Mouse (Mus musculus) brown adipose tissue, adult 24 weeks (tissue): ENCODE data around the gene Hs3st6. TPM values are rescaled to one million over a fixed set of nuclear protein-coding genes. Genes with fewer than 3 reads are reported as not detected.

Experiments used
- H3K27ac ChIP-seq: fragments of 200-500 bp; replicated peaks from 2 replicates; pipeline ENCODE4 v1.5.1; 2012; ENCODE audit warnings: low read depth, mild to moderate bottlenecking, low read length
- H3K4me1 ChIP-seq: fragments of 200-500 bp; 2 replicates; pipeline ENCODE4 v1.6.1; 2012; ENCODE audit warnings: low read length, mixed read lengths; ENCODE audit not compliant: control insufficient read depth, insufficient read depth, insufficient read length
- H3K4me3 ChIP-seq: fragments of 200-500 bp; 2 replicates; pipeline ENCODE4 v1.5.1; 2012; ENCODE audit warnings: low read depth, mild to moderate bottlenecking, low read length, moderate library complexity; ENCODE audit not compliant: insufficient read depth
- polyA plus RNA-seq: library from polyadenylated mRNA; stranded (reverse); fragments of >200 nt; gene quantifications from 2 replicates; pipeline ENCODE4 v1.2.4, GENCODE M21; 2012; ENCODE audit not compliant: missing spikeins, insufficient read depth, insufficient read length

The Hs3st6 gene
- polyA plus RNA-seq, 1 experiment: not detected

DNA sequence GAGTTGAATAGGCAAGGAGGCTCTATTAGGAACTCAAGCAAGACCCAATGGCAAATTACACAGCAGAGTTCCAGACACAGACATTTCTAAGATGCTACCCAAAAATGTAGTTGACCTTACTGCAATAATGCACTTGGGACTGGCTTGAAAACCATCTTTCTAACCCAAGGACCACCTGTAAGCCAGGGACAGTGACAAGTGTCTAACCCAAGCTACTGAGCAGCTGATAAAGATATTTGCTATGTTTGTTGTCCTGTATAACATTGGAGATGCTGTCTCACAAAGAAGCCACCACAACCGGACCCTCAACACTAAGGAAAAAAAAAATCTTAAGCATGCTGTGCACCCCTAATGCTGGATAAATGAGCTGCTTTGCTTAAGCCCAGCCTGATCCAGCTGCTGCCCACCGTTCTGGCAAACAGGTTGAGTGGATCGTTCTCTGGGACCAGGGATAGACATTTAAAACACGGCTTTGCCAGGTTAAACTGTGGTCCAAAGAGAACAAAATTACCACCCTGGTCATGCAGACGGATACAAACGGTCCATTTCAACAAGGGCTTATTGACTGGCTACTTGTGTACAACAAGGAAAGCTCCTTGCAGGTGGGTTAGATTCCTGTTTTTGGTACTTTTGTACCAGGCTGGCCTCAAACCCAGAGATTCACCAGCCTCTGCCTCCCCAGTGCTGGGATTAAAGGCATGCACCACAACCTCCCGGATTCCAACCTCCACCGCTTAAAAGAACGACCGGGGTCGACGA lies 29.5 kb upstream of the Hs3st6 start:
- H3K4me3 ChIP-seq: peak overlapping the region; percentile 87
- peak overlapping the region; percentile 96 for H3K27ac ChIP-seq
- H3K4me1 ChIP-seq: 0 out of 2 replicates have a peak, but pooled peaks cover 2% of the 10 kb centered on the region

DNA sequence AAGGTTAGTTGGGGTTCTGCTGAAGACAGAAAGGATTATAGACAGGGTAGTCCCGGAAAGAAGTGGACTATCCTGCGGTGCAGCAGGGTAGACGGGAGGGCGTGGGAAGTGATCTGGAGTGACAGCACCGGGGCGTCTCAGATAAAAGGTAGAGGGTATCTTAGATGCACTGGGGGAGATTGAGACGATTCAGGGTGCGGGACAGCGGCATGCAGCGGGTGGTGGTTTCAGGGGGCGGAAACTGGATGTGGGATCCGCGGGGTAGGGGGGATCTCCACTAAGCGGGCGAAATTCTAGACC lies 29.0 kb upstream of the Hs3st6 start:
- Histone ChIP-seq H3K4me1 (no peaks in the 10 kb centered on the region), H3K4me3 (peak overlapping the region; percentile 87), H3K27ac (peak overlapping the region; percentile 96)

DNA sequence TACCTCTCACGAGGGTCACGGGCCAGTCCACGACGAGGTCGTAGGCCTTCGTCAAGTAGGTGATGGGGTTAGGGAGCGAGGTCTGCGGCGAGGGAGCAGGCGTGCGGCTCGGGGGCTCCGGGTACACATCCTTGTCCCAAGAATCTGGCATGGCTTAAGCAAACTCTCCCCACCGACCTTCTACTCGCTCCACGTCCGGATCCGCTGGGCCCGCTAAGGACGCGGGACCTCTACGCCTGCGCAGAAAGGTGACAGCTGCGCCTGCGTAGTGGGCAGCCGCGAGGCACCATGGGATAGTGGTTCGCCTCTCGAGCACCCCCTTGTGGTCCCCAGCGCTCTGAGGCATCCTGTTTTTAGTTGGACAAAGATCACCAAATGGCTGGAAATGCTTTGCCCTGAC lies 28.6 kb upstream of the Hs3st6 start, which contains the start of gene Ndufb10:
Gene Ndufb10 (minus strand): TSS at position 295 of the 400 bp plus-strand sequence.
- peak within 1 kb of the TSS; percentile 96 for H3K27ac ChIP-seq
- H3K4me3 ChIP-seq: peak within 1 kb of the TSS; percentile 87
- H3K4me1 ChIP-seq: no peaks in the 10 kb centered on the region

DNA sequence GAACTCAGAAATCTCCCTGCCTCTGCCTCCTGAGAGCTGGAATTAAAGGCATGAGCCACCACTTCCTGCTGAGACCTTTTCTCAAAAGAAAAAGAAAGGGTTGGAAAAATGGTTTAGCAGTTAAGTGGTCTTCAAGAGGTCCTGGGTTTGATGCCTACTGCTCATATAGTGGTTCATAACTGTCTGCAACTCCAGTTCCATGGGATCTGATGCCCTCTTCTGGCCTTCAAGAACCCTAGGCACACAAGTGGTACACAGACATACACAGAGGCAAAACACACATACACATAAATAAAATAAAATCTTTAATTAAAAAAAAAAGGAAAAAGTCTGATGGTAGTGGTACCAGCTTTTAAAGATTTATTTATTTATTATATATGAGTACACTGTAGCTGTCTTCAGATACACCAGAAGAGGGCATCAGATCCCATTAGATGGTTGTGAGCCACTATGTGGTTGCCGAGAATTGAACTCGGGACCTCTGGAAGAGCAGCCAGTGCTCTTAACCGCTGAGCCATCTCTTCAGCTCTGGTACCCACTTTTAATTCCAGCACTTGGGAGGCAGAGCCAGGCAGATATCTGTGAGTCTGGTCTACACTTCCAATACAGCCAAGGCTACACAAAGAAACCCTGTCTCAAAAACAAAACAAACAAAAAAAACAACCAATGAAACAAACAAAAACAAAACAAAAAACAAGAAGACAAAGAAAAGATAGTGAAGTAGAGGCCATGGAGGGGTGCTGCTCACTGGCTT lies 27.0 kb upstream of the Hs3st6 start:
- Histone ChIP-seq H3K4me1 (no peaks in the 10 kb centered on the region), H3K27ac (no peak overlapping the region), H3K4me3 (no peak overlapping the region)

DNA sequence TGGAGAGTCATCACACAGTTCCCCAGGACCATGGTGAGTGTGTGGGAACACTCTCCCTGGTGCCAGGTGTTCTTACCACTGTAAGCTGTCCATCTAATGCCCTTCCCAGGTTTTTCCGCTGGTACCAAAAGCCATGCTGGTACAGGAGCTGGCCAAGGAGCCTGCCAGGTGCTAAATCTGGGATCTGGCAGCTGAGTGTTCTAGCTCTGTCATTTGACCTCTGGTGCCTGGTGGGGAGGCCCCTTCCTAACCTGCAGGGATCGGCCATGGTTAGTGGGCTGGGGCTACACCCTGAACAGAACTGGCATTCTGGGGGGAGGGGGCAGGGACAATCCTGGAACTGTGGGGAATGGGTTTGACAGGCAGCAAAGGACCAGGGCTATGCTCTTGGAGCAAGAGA lies 25.2 kb upstream of the Hs3st6 start, which contains the start of gene Rpl3l:
Gene Rpl3l (plus strand): TSS at position 203 of the 400 bp plus-strand sequence.
- Histone ChIP-seq H3K27ac (no peak within 1 kb of the TSS), H3K4me1 (no peaks in the 10 kb centered on the region), H3K4me3 (peak within 1 kb of the TSS; percentile 1; the same call in 1 of the 2 replicates)

DNA sequence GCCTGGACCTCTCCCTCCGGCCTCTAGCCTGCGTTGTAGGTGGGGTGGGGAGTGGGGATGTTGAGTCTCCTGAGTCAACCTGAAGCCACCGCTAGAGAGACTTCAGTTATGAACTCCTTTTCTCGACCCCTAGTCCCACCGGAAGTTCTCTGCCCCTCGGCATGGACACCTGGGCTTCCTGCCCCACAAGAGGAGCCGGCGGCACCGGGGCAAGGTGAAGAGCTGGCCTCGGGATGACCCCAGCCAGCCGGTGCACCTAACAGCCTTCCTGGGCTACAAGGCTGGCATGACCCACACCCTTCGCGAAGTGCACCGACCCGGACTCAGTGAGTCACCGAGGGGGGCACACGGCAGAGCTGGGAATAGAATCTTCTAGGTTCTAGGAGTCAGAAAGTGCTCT lies 24.6 kb upstream of the Hs3st6 start:
- Histone ChIP-seq H3K4me3 (peak overlapping the region; percentile 1; the same call in 1 of the 2 replicates), H3K27ac (no peak overlapping the region), H3K4me1 (no peaks in the 10 kb centered on the region)

DNA sequence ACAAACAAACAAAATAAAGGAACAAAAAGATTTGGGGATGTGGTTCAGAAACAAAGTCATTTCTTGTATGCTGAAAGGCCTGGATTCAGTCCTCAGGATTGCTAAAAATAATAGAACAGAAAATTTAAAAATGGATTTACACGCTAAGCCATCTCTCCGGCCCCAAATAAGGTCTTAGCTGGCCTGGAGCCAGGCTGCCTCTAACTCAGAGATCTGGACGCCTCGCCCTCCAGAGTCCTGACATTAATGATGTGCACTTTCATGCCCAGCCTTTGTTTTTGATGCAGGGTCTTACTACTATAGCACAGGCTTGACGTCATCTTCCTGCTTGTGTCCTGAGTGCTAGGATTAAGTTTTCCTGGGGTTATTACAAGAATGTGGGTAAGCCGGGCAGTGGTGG lies 23.7 kb upstream of the Hs3st6 start:
- Histone ChIP-seq H3K4me3 (no peak overlapping the region), H3K4me1 (no peaks in the 10 kb centered on the region), H3K27ac (no peak overlapping the region)

DNA sequence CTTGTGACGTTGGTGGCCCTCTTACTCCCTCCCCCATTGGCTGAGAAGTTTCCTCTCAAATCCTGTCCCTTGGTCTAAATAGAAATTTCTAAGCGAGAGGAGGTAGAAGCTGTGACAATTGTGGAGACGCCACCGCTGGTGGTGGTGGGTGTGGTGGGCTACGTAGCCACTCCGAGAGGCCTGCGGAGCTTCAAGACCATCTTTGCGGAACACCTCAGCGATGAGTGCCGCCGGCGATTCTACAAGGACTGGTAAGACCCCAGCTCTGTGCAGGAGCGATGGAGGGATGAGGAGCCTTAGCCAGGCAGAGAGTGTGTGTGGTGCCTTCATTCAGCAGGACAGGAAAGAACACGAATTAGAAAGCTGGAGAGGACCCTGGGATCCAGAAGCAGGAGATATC lies 22.0 kb upstream of the Hs3st6 start:
- H3K27ac ChIP-seq: no peak overlapping the region
- no peak overlapping the region for H3K4me3 ChIP-seq
- H3K4me1 ChIP-seq: no peaks in the 10 kb centered on the region

DNA sequence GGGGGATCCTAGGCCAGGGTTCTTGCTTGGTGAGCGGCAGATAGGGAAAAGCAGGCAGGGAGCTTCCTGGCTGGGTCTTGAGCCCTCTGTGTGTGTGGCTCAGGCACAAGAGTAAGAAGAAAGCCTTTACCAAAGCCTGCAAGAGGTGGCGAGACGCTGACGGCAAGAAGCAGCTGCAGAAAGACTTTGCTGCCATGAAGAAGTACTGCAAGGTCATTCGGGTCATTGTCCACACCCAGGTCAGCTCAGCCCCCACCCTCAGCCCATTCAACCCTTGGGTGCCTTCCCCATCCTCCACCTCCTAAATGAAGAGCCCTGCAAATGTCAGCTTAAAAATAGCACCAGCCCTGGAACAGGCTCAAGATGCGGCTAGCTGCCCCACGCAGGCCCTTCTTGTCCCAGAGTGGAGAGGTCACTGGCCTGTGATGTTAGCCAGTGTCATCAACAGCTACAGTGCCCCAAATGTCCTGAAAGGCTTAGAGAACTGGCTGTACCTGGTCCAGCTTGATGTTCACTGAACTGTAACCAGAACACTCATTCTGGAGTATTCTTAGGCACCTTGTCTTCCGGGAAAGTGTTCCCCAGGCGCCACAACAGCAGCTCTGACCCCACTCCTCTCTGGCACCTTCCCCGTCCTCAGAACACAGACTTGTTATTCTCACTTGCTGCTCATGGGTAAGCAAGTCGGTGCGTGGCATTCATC lies 20.4 kb upstream of the Hs3st6 start:
- Histone ChIP-seq H3K4me1 (peaks cover 4% of the 10 kb centered on the region), H3K27ac (no peak overlapping the region), H3K4me3 (no peak overlapping the region)

DNA sequence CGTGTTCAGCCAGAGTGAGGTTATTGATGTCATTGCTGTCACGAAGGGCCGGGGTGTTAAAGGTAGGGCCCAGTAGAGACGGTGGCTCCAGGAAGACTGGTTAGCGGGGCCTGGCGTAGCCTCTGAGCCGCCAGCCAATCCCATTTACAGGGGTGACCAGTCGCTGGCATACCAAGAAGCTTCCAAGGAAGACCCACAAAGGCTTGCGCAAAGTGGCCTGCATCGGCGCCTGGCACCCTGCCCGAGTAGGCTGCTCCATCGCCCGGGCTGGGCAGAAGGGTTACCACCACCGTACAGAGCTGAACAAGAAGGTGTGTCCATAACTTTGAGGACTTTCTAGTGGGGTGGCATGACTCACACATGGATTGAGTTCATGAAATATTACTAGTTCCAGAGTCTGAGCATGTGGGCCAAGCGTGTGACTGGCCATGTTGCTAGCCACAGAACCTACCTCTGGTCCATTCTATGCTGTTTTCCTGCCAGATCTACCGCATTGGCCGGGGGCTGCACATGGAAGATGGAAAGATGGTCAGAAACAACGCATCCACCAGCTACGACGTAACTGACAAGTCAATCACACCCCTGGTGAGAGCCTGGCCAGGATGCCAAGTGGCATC lies 19.2 kb upstream of the Hs3st6 start:
- Histone ChIP-seq H3K4me3 (no peak overlapping the region), H3K4me1 (peaks cover 10% of the 10 kb centered on the region), H3K27ac (no peak overlapping the region)

DNA sequence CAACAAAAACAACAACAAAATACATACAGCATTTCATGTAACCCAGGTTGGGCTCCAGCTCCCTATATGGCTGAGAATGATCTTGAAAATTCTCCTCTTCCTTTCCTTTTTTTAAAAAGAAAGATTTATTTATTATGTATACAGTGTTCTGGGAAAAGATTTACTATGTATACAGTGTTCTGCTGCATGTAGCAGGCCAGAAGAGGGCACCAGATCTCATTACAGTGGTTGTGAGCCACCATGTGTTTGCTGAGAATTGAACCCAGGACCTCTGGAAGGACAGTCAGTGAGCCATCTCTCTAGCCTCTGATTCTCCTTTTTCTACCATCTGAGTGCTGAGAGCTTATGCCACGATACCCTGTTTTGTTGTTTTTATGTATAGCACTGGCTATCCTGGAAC lies 18.3 kb upstream of the Hs3st6 start:
- Histone ChIP-seq H3K27ac (no peak overlapping the region), H3K4me1 (peaks cover 10% of the 10 kb centered on the region), H3K4me3 (no peak overlapping the region)

DNA sequence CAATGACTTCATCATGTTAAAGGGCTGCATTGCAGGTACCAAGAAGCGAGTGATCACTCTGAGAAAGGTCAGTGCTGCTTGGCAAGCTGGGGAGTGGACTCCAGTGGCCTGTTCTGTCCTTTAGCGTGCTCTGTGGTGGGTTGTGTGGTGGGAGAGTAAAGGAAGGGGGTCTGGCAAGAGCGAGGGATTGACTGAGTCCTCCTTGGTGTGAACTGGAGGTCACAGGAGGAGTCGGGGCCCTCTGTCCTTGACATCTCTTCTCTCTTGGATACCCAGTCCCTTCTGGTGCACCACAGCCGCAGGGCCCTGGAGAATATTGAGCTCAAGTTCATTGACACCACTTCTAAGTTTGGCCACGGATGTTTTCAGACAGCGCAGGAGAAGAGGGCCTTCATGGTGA lies 17.3 kb upstream of the Hs3st6 start:
- peaks cover 10% of the 10 kb centered on the region for H3K4me1 ChIP-seq
- H3K27ac ChIP-seq: no peak overlapping the region
- no peak overlapping the region for H3K4me3 ChIP-seq

DNA sequence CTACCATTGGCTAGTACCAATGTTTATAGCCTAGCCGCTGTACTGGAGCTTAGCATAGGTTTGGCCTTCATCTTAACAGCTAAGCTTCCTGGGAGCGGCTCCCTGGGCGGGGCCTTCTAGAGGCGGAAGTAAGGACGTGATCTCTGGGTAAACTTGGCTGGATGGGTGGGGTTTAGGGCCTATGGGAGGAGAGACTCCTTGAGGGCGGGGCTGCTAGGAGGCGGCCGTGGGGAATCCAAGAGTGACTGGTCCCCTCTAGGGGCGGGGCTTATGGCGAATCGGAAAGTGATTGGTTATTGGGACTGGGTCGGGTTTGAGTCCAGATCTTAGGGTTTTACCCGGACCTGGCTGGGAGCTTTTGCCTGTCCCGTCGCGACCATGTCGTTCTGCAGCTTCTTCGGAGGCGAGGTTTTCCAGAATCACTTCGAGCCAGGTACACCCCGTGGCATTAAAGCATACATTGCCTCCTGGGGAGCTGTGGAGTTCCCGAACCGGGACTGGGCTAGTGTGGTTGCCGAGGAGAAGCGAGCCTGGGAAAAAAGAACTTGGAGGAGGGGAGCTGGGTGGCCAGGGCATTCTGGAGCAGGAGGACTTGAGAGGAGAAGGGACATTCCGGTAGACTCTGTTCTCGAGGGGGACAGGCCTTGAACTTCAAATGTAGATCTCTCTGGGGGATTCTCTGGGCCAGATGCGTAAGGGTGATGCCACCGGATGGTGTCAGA lies 16.3 kb upstream of the Hs3st6 start, which contains the start of gene Msrb1:
Gene Msrb1 (plus strand): TSS at position 313 of the 722 bp plus-strand sequence.
- peak within 1 kb of the TSS; percentile 69 for H3K27ac ChIP-seq
- peaks cover 10% of the 10 kb centered on the region for H3K4me1 ChIP-seq
- peak within 1 kb of the TSS; percentile 81 for H3K4me3 ChIP-seq

DNA sequence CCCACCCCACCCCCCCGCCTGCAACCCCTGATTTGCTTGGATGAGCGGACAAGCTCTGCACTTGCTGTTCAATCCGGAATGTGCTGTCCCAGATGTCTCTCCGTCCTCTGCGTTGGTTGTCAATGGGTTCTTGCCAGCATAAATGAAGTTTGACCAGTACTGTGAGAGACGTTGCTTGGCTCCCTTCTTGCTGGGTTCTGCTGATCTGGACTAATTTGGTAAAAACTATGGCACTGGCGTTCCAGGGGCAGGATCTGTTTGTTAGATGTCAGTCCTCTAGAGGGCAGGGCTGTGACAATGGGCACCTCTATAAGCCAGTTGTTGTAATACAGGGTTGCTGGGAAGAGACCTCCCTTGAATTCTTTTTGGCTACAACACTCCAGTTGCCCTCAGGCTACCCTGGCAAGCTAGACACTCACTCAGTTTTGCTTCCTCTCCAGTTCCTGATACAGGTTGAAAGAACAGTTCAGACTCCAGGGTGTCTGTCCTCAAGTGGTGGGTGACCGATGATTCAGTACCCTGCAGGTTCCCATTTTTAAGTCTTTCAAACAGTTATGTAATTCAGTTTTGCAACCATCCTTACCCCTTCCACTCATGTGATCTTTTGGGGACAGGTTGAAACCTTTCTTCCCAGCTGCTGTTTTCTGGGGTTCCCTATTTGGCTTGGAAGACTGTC lies 15.5 kb upstream of the Hs3st6 start:
- Histone ChIP-seq H3K27ac (no peak overlapping the region), H3K4me1 (peaks cover 10% of the 10 kb centered on the region), H3K4me3 (peak overlapping the region; percentile 81)
